Mouse (Mus musculus) stomach, embryonic 15.5 days (tissue): ENCODE data around the gene Lyrm2. TPM values are rescaled to one million over a fixed set of nuclear protein-coding genes. Genes with fewer than 3 reads are reported as not detected.

Source experiments
- ATAC-seq: fragments of 200-750 bp; cut with Nextera tagmentation; 2 replicates; pipeline ENCODE4 v1.8.0; 2017; ENCODE audit warnings: low read depth, moderate number of reproducible peaks, moderate TSS enrichment; ENCODE audit not compliant: insufficient read depth, low FRiP score
- H3K27ac ChIP-seq: fragments of 300-500 bp; sonication (generic); 2 replicates; pipeline ENCODE4 v1.5.1; 2015; ENCODE audit warnings: mild to moderate bottlenecking, inconsistent platforms
- H3K27me3 ChIP-seq: fragments of 300-500 bp; sonication (generic); replicated peaks from 2 replicates; pipeline ENCODE4 v1.6.1; 2015; ENCODE audit warnings: inconsistent platforms
- H3K36me3 ChIP-seq: fragments of 300-500 bp; sonication (generic); 2 replicates; pipeline ENCODE4 v1.6.1; 2015; ENCODE audit warnings: inconsistent platforms
- H3K4me1 ChIP-seq: fragments of 300-500 bp; sonication (generic); 2 replicates; pipeline ENCODE4 v1.6.1; 2015; ENCODE audit warnings: inconsistent platforms
- H3K4me2 ChIP-seq: fragments of 300-500 bp; sonication (generic); 2 replicates; pipeline ENCODE4 v1.6.1; 2015; ENCODE audit warnings: mild to moderate bottlenecking, inconsistent platforms
- H3K4me3 ChIP-seq: fragments of 300-500 bp; sonication (generic); replicated peaks from 2 replicates; pipeline ENCODE4 v1.5.1; 2015; ENCODE audit warnings: inconsistent platforms
- H3K9ac ChIP-seq: fragments of 300-500 bp; sonication (generic); 2 replicates; pipeline ENCODE4 v1.6.1; 2015; ENCODE audit warnings: inconsistent platforms
- H3K9me3 ChIP-seq: fragments of 300-500 bp; sonication (generic); 2 replicates; pipeline ENCODE4 v1.6.1; 2016; ENCODE audit warnings: inconsistent platforms
- WGBS: fragments of 180-500 bp; shearing (Covaris S2); methylation state at CpG from one replicate; pipeline ENCODE4 v1.1.7; 2015; 5-methylcytosine and 5-hydroxymethylcytosine counted together
- polyA plus RNA-seq: library from polyadenylated mRNA; unstranded; fragments of >200 nt; fragmentation: Nextera tagmentation; extraction: Ambion mirVana; gene quantifications from 2 replicates; pipeline ENCODE4 v1.2.1, GENCODE M21; 2015

Gene Lyrm2
- polyA plus RNA-seq, 1 experiment from 2014 or later, result 91.3 TPM

DNA sequence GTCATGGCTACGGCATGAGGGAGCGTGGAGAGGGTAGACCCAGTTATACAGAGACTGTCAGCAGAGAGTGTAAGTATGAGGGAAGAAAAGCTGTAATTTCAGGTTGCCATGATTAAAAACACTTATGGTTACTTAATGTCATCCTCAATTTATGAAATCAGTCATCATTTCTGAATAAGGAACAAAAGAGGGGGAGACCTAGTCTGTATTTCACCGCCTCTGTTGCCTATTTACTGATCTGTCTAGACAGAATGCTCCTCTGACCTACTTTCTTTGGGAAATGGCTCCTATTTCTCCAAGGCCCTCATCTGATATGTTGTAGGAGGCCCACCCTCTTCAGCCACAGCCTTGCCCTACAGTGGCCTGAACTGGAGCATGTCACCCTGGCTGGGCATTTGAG is 20.6 kb downstream of the Lyrm2 start:
- Histone ChIP-seq H3K9ac (no peak overlapping the region), H3K4me3 (no peak overlapping the region), H3K9me3 (no peaks in the 10 kb centered on the region), H3K4me1 (no peaks in the 10 kb centered on the region), H3K36me3 (no peaks in the 10 kb centered on the region), H3K27ac (no peak overlapping the region), H3K27me3 (no peaks in the 10 kb centered on the region), H3K4me2 (no peak overlapping the region)
- WGBS, result 91% methylated on average over 3 of the region's 3 CpGs
- ATAC-seq, result no peak

DNA sequence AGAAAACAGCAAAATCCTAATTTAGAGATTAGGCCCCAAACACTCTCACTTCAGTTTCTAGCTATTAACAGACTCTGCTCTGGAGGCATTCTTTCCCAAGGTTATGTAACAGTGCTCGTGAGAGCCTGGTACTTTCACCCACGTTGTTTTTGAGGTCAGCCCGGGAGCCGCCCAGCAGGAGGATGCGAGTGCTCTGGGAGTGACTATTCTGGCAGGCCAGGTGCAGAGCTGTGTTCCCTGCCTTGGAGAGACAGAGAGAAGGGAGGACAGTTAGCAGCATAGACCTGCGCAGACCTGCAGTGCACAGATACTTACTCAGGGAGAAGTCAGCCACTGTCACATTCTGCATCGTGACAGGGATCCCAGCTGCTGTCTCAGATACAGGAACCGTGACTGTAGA is 24.2 kb downstream of the Lyrm2 start:
- H3K4me1 ChIP-seq, result no peaks in the 10 kb centered on the region
- H3K27me3 ChIP-seq, result no peaks in the 10 kb centered on the region
- ATAC-seq, result no peak
- no peak overlapping the region for H3K4me2 ChIP-seq
- H3K9ac ChIP-seq, result no peak overlapping the region
- no peak overlapping the region for H3K27ac ChIP-seq
- H3K36me3 ChIP-seq, result no peaks in the 10 kb centered on the region
- WGBS, result 60% methylated on average over 8 of the region's 8 CpGs
- no peak overlapping the region for H3K4me3 ChIP-seq
- no peaks in the 10 kb centered on the region for H3K9me3 ChIP-seq

DNA sequence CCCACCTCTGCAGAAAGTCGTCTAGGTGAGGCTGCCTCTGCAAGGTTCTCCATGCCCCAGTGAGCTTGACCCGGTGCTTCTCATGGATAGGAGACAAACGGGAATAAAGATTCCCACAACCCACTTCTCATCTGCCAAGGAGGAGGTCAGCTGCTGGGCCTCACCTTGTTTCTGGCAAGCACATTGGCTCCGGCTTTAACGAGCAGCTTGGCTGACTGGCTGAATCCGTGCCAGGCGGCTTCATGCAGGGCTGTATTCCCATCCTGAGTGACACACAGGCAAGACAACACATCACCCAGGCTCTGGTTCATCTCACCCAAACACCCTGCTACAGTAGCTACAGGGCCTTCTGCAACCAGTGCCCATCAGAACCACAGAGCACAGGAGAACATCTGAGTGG is 26.9 kb downstream of the Lyrm2 start:
- ATAC-seq, result no peak
- H3K36me3 ChIP-seq, result no peaks in the 10 kb centered on the region
- H3K9me3 ChIP-seq, result no peaks in the 10 kb centered on the region
- H3K4me3 ChIP-seq, result no peak overlapping the region
- no peaks in the 10 kb centered on the region for H3K4me1 ChIP-seq
- WGBS, result 68% methylated on average over 7 of the region's 7 CpGs
- H3K27me3 ChIP-seq, result no peaks in the 10 kb centered on the region
- H3K9ac ChIP-seq, result no peak overlapping the region
- no peak overlapping the region for H3K27ac ChIP-seq
- no peak overlapping the region for H3K4me2 ChIP-seq

DNA sequence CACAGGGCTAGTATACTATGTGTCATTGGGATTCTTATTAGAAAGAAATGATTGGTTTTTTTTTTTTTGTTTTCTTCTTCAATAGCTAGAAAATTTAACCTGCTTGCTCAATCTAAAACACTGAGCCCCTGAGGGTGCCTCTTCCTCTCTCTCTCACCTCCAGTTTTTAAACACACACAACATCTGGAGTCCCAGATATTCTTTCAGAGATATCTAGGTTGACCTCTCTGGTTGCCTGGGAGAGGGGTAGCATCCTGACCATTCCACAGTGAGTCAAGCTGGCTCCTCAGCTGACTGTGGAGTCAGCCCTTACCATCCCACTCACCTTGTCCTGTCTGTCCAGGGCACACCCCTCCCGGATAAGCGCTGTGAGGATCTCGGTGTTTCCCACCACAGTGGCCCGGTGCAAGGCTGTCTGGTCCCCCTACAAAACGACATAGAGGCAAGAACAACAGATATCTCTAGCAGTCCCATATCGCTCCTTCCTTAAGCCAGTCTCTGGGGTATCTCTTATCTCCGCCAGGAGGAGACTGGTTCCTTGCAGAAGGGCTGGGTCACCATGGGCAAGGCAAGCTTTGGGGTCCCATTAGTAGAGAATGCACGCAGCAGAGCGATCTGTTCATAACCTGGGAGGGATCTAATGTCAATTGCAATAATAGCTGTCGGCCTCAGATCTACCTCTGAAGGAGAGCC is 28.5 kb downstream of the Lyrm2 start:
- Histone ChIP-seq H3K27ac (no peak overlapping the region), H3K27me3 (no peaks in the 10 kb centered on the region), H3K4me2 (no peak overlapping the region), H3K4me3 (no peak overlapping the region), H3K4me1 (no peaks in the 10 kb centered on the region), H3K9me3 (no peaks in the 10 kb centered on the region), H3K9ac (no peak overlapping the region), H3K36me3 (no peaks in the 10 kb centered on the region)
- 78% methylated on average over 10 of the region's 10 CpGs for WGBS
- no peak for ATAC-seq

DNA sequence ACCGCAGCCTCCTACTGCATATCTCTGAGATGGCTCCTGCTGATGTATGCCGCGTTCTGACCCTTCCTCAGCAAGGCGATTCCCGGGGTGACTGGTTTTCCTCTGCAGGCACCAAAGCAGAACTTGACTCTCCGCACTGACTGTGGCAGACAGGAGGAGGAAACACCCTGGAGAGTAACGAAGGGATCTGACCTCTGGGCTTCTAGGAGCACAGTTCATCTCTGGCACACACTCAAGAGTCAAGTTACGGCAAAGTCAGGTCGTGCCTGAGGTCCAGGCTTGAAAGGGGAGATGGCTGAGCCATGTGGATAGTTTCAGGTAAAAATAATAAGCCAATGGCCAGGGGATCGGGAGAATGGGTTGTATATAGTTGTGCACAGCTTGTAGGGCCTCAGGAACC is 29.3 kb downstream of the Lyrm2 start:
- Histone ChIP-seq H3K9ac (no peak overlapping the region), H3K9me3 (no peaks in the 10 kb centered on the region), H3K27me3 (no peaks in the 10 kb centered on the region), H3K4me1 (no peaks in the 10 kb centered on the region), H3K4me3 (no peak overlapping the region), H3K27ac (no peak overlapping the region), H3K4me2 (no peak overlapping the region), H3K36me3 (no peaks in the 10 kb centered on the region)
- WGBS, result 46% methylated on average over 10 of the region's 10 CpGs
- ATAC-seq, result no peak

DNA sequence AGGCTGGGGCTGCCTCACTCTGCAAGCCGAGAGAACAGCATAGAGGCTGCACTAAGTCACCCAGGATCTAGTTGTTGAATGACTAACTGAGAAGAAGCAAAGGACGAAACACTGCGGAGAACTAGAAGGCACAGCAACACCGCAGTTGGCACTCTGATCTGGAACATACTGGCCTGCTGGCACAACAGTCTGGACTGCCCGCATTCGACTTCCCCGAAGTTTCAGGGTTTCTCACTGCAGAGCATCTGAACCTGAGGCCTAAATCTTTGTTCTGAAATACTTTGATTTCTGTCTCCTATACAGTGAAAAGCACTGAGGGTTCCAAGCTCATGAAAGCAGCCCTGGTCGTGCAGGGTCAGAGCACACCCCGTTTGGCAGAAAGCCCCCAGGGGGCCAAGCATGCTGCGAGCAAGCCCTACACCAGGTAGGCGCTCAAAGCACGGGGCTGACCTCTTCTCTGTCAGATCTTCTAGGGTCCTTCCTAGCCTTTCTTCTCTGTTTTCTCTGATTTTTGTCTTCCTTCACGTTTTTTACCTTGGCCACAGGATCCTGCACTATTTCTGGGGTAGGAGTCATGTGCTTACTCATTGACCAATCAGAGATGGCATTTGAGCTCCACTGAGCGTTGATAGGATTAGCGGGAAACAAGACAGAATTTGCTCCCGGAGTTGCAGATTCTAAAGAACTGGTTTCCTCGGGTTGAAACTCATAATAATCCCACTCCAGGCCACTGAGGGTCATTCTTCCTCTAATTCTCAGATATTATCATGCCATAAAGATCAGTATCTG is 33.6 kb downstream of the Lyrm2 start:
- no peak overlapping the region for H3K9ac ChIP-seq
- 50% methylated on average over 17 of the region's 17 CpGs for WGBS
- H3K9me3 ChIP-seq, result no peaks in the 10 kb centered on the region
- H3K4me1 ChIP-seq, result no peaks in the 10 kb centered on the region
- H3K4me3 ChIP-seq, result peak overlapping the region; percentile 13; the same call in 1 of the 2 replicates
- peak overlapping the region; percentile 48 for H3K4me2 ChIP-seq
- no peak overlapping the region for H3K27ac ChIP-seq
- ATAC-seq, result no peak
- H3K36me3 ChIP-seq, result no peaks in the 10 kb centered on the region
- H3K27me3 ChIP-seq, result no peaks in the 10 kb centered on the region

DNA sequence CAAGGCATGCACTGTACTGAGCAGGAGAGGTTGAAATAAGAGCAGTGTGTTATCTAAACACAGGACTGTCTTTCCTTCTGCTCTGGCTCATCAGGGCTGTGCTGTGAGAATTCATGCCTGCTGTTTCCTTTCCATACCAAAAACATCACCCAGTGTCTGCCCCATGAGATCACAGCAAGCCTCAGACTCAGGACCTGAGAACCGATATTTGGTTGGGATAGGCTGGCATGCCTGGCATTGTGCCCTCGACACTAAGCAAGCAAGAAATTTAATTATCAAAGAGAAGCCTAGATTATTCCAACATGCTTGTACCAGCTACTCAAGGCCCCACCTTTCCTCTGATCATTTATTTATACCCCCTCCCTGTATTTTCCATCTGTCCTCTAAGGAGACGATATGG is 34.5 kb downstream of the Lyrm2 start:
- H3K27me3 ChIP-seq, result no peaks in the 10 kb centered on the region
- H3K4me3 ChIP-seq, result no peak overlapping the region
- H3K9ac ChIP-seq, result no peak overlapping the region
- no peaks in the 10 kb centered on the region for H3K4me1 ChIP-seq
- no peaks in the 10 kb centered on the region for H3K36me3 ChIP-seq
- WGBS, result 68% methylated on average over 3 of the region's 3 CpGs
- H3K27ac ChIP-seq, result no peak overlapping the region
- no peak for ATAC-seq
- H3K4me2 ChIP-seq, result no peak overlapping the region
- no peaks in the 10 kb centered on the region for H3K9me3 ChIP-seq

DNA sequence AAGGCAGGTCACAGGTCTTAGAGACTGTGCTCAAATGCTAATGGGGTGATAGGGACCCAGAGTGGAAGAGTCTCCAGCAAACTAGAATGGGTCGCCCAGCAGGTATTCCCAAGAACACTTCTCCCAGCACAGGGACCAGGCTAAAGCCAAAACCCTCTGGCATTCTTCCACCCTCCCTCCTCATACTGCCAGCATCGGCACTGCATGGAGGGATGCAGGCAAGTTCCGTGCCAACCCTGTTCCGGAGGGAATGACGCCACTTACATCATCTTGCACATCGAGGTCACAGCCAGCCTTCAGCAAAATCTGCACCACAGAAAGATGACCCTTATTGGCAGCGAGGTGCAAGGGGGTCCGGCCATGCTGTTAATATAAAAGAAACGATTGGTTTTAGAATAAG is 36.0 kb downstream of the Lyrm2 start:
- 90% methylated on average over 9 of the region's 9 CpGs for WGBS
- ATAC-seq, result no peak
- no peak overlapping the region for H3K9ac ChIP-seq
- H3K27ac ChIP-seq, result no peak overlapping the region
- H3K9me3 ChIP-seq, result no peaks in the 10 kb centered on the region
- H3K4me2 ChIP-seq, result no peak overlapping the region
- H3K4me1 ChIP-seq, result no peaks in the 10 kb centered on the region
- no peak overlapping the region for H3K4me3 ChIP-seq
- H3K27me3 ChIP-seq, result no peaks in the 10 kb centered on the region
- H3K36me3 ChIP-seq, result no peaks in the 10 kb centered on the region

DNA sequence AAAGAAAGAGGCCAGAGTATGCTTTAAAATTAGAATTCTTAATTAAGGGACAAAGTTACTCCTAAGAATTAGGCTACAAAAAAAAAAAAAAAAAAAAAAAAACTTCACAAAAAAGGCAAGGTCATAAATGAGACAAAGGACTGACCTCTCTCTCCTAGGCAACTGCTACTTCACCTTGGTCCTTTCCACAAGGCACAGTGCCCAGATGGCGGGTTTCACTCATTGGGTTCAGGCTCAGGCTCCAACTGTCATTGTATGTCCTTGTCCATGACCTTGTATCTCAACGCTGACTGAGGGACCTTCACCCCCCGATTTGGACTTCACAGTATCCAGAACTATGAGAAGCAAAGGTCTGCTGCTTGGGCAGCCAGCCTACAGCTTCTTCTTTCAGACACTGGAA is 38.3 kb downstream of the Lyrm2 start:
- 92% methylated on average over 3 of the region's 3 CpGs for WGBS
- Histone ChIP-seq H3K36me3 (no peaks in the 10 kb centered on the region), H3K4me3 (no peak overlapping the region)

More for the DNA sequence above, 38.3 kb downstream of the Lyrm2 start:
- ATAC-seq, result no peak
- H3K27ac ChIP-seq, result no peak overlapping the region
- no peak overlapping the region for H3K9ac ChIP-seq
- no peaks in the 10 kb centered on the region for H3K27me3 ChIP-seq
- no peak overlapping the region for H3K4me2 ChIP-seq
- H3K9me3 ChIP-seq, result no peaks in the 10 kb centered on the region
- H3K4me1 ChIP-seq, result no peaks in the 10 kb centered on the region

Other genes with a start within 250 kb of the Lyrm2 start
- 0.13 TPM in 1 of 2 replicates, not detected in the other for gene Gja10, start 197.5 kb upstream of the Lyrm2 start, polyA plus RNA-seq
- gene Casp8ap2, start 184.8 kb upstream of the Lyrm2 start, polyA plus RNA-seq, result 51.1 and 55.9 TPM in 2 replicates
- 12.3 and 15.3 TPM in 2 replicates for gene Mdn1, start 143.1 kb upstream of the Lyrm2 start, polyA plus RNA-seq
- gene Ankrd6, start 150.6 kb downstream of the Lyrm2 start, polyA plus RNA-seq, result 4.5 and 5.4 TPM in 2 replicates
- gene Rragd, start 182.8 kb downstream of the Lyrm2 start, polyA plus RNA-seq, result 8.9 and 13.0 TPM in 2 replicates
- 42.3 and 45.4 TPM in 2 replicates for gene Ube2j1, start 231.2 kb downstream of the Lyrm2 start, polyA plus RNA-seq